Mouse (Mus musculus): ENCODE data around the gene Eprs. TPM values are rescaled to one million over a fixed set of nuclear protein-coding genes. Genes with fewer than 3 reads are reported as not detected.
A peak's percentile ranks its signal among the peaks of the same experiment; 100 is the strongest.

The Eprs gene
- total RNA-seq, 2 experiments from 2014 or later: 65.2 to 69.5 TPM

DNA sequence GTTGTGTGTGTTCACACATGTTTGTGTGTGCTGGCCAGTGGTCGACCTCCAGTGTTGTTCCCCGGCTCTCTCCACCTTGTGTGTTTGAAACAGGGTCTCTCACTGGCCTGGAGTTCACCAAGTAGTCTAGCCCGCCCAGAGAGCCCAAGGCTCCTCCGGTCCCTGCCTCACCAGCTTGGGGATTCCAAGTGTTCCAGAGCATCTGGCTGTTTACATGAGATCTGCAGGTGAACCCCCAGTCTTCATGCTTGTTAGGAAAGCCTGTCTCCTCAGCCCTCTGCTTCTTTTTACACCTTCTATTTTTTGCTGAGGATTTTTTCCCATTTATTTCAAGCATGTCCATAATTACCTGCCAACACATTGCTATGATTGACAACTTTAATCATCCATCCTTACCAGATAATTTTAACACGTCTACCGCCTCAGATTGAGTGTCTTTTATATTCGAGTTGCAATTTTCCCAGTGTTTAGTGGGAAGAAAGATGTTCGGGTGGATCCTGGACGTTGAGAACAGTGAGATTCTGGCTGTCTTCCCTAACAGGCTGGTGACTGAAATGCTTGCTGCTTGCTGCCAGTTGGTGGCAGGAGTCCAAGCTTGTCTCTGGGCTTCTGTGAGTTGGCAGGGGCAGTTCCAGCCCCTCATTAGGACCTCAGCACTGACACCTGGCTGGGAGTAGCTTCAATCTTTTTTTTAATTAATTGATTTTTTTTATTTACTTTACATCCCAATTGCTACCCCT, 76.2 kb downstream of the Eprs start:
- peak; percentile 47 for TF ChIP-seq CTCF (conservative IDR thresholded peaks at IDR 0.05)
- Histone ChIP-seq H3K27ac (no peak overlapping the region), H3K4me3 (no peak overlapping the region)
- peak; percentile 65 to 82 for DNase-seq (ENCODE audit: low spot score in 2 of 2)

DNA sequence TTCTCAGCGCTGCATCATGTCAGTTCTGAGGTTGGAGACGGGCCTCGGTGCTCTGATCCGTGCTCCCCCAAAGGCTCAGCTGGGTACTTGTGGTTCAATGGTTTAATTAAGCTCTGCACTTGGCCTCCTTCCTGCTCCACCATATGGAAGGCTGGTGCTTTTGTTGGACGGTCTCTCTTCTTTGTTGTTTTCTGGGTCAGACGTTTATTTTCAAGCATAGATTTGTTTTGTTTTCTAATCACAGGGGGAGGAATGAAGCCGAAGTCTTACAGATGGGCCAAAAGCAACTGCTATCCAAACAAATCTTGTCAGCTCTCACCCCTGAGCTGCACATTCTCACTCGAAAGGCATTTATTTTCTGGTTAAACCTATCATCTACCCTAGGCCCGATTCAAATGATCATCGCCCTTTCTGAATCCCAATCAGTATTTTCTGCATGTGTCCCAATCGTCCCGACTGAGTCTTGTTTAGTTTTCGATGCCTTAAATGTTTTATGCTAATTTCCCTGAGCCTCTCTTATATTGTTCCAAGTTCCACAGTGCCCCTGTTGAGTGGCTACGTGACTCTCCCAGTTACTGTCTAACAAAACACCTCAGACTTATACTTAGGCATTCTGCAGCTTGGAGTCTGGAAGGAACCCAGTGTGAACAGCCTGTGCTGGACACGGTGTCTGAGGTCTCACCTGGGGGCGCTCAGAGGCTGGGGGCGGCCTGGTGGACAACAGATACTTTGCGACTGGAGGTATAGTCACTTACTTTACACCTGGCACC, 79.0 kb downstream of the Eprs start:
- no peak overlapping the region for H3K4me3 ChIP-seq
- peak in 1 of 2 experiments; percentile 8 for DNase-seq (ENCODE audit: low spot score in 2 of 2)

DNA sequence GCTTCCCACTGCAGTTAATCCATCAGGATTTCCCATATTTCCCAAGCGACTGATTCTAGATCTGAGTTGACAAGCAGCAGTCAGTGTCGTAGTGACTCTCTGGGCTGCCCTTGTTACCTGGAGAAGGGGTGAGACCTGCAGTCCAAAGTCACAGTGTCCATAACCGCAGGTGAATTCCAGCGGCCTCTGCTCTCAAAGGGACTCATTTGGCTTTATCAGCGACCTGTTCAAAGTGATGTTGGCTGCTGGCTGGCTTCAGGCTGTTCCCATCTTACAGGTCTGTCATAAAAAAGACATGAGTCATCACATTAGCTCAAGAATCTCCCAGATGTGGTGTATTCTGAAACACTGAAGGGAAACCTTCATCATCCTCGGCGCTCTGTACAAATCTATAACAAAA, 86.1 kb downstream of the Eprs start:
- no peak for TF ChIP-seq CTCF (conservative IDR thresholded peaks at IDR 0.05)
- Histone ChIP-seq H3K4me3 (no peak overlapping the region), H3K27ac (no peak overlapping the region)
- DNase-seq (ENCODE audit: low spot score in 2 of 2): no peak

More for the DNA sequence above, 79.0 kb downstream of the Eprs start:
- no peak overlapping the region for H3K27ac ChIP-seq
- no peak for TF ChIP-seq CTCF (conservative IDR thresholded peaks at IDR 0.05)

DNA sequence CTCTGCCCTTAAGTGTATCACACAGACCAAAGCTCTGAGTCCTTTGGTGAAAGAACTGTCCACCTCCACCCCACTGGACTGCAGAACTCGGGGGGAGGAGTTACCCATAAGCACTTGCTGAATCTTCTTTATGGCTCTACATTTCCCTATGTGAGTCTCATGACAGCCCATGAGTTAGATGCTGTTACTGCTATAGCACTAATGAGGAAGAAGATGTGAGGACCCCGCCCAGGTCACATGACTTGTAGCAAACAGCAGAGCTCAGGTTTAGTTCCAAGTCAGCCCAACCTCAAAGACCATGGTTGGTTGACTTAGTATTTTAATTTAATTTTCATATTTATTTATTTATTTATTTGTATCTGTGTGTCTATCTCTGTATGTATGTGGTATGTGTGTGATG, 86.9 kb downstream of the Eprs start:
- Histone ChIP-seq H3K4me3 (no peak overlapping the region), H3K27ac (no peak overlapping the region)
- DNase-seq (ENCODE audit: low spot score in 2 of 2): no peak
- no peak for TF ChIP-seq CTCF (conservative IDR thresholded peaks at IDR 0.05)

DNA sequence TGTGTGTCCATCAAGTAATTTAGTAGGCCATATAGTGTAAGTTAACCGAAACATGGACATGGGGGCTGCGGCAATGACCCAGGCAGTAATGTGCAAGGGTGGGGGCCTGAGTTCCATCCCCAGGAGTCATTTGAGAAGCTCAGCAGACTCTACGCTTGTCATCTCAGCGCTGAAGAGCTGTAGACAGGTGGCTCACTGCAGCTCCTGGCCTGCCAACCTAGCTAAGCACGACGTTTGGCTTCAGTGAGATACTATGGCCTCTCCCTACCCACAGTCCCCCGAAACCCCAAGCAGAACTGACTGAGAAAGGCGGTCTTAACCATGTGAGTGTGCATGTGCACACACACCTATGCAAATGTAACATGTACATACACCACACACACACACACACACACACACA, 88.2 kb downstream of the Eprs start:
- no peak for DNase-seq (ENCODE audit: low spot score in 2 of 2)
- TF ChIP-seq CTCF (conservative IDR thresholded peaks at IDR 0.05): no peak
- Histone ChIP-seq H3K4me3 (no peak overlapping the region), H3K27ac (no peak overlapping the region)

DNA sequence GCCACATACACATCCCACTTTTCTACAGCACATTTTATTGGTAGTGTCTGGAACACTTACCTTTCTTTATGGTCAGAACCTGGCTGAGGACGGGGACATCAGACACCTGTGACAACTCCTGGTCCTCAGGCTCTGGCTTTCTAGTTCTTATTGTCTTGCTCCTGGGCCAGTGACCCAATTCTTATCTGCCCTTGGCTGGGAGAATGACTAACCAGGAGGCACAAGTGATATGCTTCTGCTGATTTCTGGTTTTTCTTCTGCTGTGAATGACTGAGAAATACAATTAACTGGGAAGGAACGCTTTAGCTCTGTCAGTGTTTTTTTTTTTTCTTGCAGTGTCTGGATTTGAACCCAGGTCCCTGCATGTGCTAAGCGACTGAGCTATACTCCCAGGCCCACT, 88.7 kb downstream of the Eprs start:
- H3K4me3 ChIP-seq: no peak overlapping the region
- no peak overlapping the region for H3K27ac ChIP-seq
- no peak for DNase-seq (ENCODE audit: low spot score in 2 of 2)
- no peak for TF ChIP-seq CTCF (conservative IDR thresholded peaks at IDR 0.05)

DNA sequence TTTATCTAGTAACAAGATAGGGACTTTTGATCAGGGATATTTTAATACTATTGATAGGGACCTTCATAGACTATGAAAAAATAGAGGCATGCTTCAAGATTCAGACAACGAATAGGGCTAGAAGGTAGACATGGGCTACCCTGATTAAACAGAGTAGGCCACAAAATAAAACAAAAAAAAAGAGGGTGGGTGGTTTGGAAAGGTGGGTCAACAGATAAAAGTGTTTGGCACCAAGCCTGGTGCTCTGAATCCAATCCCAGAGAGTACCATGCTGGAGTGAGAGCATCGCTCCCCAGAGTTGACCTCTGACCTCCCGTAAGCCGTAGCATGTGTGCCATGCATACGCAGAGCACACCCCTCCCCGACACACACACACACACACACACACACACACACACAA, 89.6 kb downstream of the Eprs start:
- no peak for DNase-seq (ENCODE audit: low spot score in 2 of 2)
- no peak overlapping the region for H3K27ac ChIP-seq
- TF ChIP-seq CTCF (conservative IDR thresholded peaks at IDR 0.05): no peak
- no peak overlapping the region for H3K4me3 ChIP-seq

DNA sequence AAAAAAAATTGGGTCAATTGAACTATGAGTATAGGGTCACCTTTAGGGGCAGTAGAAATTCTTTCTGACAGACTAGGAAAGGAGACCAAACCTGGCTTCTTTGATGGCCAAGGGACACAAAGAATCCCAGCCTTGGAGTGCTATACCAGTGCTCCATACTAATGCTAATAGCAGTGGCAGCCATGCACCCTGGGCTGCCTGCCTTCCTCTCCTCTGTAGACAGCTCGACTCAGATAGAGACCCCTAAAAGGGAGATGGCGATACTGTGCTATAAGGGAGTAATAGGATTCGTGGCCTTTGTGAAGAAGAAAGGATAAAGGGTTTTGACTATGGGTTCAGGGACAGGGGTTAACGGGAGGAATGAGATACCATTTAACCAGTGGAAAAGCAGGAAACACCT, 91.3 kb downstream of the Eprs start:
- DNase-seq (ENCODE audit: low spot score in 2 of 2): no peak
- Histone ChIP-seq H3K4me3 (peak overlapping the region; percentile 77; the same call in 1 of the 2 replicates), H3K27ac (peak overlapping the region; percentile 90; the same call in 1 of the 2 replicates)
- TF ChIP-seq CTCF (conservative IDR thresholded peaks at IDR 0.05): no peak

DNA sequence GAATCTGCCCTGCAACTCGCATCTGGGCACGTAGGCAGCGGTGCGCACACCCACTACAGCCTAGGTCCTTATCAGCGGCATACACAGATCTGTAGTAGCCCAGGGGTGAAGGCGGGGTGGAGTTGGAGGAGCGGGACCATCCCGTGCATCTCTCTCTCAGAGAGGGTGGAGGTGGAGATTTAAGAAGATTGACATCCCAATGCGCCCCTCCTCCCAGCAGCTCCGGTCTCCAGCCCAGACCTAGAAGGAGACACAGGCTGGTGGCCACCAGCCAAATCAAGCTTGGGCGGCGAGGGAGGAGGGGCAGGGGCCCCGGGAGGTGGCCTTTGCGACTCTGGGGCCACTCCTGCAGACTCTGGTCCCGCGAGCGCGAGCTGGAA, 91.7 kb downstream of the Eprs start, which contains the start of gene Slc30a10:
Gene Slc30a10 (plus strand): TSS at position 274 of the 380 bp plus-strand sequence.
- peak within 1 kb of the TSS; percentile 90 for H3K27ac ChIP-seq
- no peak for TF ChIP-seq CTCF (conservative IDR thresholded peaks at IDR 0.05)
- peak; percentile 52 to 54 for DNase-seq (ENCODE audit: low spot score in 2 of 2)
- H3K4me3 ChIP-seq: peak within 1 kb of the TSS; percentile 77

DNA sequence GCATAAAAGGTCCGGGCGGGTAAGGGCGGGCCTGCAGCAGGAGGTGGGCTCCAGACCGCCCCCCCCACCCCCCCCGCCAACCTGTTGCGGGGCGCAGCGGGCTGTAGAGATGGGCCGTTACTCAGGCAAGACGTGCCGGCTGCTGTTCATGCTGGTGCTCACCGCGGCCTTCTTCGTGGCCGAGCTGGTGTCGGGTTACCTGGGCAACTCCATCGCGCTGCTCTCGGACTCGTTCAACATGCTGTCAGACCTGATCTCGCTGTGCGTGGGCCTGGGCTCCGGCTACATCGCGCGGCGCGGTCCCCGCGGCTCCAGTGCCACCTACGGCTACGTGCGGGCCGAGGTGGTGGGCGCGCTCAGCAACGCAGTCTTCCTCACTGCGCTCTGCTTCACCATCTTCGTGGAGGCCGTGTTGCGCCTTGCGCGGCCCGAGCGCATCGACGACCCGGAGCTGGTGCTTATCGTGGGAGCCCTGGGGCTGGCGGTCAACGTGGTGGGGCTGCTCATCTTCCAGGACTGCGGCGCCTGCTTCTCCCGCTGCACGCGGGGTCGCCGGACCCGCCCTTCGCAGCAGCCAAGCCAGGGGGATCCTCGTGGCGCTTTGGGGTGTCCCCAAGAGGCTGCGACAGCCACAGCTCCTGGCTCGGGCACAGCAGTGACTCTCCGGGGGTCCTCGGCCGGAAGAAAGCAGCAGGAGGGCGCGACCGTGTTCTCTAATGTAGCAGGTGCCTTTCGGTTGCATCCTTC, 92.3 kb downstream of the Eprs start:
- Histone ChIP-seq H3K27ac (peak overlapping the region; percentile 90), H3K4me3 (peak overlapping the region; percentile 77)
- no peak for TF ChIP-seq CTCF (conservative IDR thresholded peaks at IDR 0.05)
- DNase-seq (ENCODE audit: low spot score in 2 of 2): peak in 1 of 2 experiments; percentile 33

DNA sequence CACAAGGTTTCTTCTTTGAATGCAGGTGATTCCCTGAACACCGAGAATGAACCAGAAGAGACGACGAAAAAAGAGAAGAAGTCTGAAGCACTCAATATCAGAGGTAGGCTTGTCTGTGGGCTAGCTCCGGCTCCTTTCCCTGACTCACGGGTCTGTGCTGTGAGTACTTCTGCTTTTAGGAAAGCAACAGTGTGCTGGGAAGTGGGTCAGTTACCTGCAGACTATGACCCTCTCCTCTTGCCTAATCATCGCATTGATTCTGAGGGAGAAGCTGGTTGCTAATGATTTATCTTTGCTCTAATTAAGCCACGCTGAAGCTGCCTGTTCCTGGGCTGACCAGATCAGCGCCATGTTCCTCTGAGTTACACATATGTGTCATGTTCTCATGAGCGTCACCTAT, 93.5 kb downstream of the Eprs start:
- Histone ChIP-seq H3K27ac (0 out of 2 replicates have a peak overlapping the region, but pooled peaks have one; percentile 90), H3K4me3 (peak overlapping the region; percentile 77)
- no peak for DNase-seq (ENCODE audit: low spot score in 2 of 2)
- TF ChIP-seq CTCF (conservative IDR thresholded peaks at IDR 0.05): no peak

DNA sequence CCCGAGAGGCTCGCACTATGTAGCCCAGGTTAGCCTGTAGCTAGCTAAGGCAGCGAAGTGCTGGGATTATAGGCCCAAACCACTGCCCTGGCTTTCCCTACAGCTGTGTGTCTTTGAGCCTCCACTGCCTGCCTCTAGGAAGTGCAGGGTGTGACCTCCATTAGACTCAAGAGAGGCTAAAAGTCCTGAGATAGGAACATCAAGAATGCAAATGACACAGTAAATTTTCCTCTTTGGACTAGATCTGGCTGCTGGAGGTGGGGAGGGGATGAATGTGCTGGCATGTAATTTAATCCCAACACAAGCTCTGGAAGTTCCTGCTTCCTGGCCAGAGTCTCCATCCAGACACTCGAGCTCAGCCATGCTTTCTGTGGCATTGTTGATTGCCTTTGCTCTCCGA, 97.3 kb downstream of the Eprs start:
- Histone ChIP-seq H3K4me3 (no peak overlapping the region), H3K27ac (no peak overlapping the region)
- no peak for DNase-seq (ENCODE audit: low spot score in 2 of 2)
- TF ChIP-seq CTCF (conservative IDR thresholded peaks at IDR 0.05): no peak

DNA sequence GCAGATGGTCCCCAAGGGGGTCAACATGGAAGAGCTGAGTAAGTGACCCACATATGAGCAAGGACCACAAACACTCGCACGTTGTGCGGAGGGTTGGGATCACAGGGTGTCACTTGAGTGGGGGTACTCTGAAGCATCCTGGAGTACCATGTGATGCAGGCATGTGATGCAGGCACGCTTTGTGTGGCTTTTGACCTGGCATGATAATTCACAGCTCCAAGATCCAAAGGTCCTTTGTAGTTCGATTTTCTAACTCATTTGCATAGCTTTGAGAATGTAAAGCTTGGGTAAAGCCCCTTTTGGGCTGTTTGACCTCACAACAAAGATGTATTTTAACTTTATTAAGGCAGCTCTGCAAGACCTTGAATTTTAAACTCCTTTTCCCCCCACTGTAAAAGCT, 100.0 kb downstream of the Eprs start:
- TF ChIP-seq CTCF (conservative IDR thresholded peaks at IDR 0.05): no peak
- H3K27ac ChIP-seq: no peak overlapping the region
- no peak for DNase-seq (ENCODE audit: low spot score in 2 of 2)
- H3K4me3 ChIP-seq: no peak overlapping the region
